Mouse (Mus musculus) hindbrain, embryonic 12.5 days (tissue): ENCODE measurements around the gene Tubgcp2. TPM values are rescaled to one million over a fixed set of nuclear protein-coding genes. Genes with fewer than 3 reads are reported as not detected.

Source experiments
- ATAC-seq: fragments of 200-750 bp; cut with Nextera tagmentation; 2 replicates; pipeline ENCODE4 v1.8.0; 2017; ENCODE audit warnings: moderate TSS enrichment; ENCODE audit not compliant: low FRiP score
- H3K27ac ChIP-seq: fragments of 300-500 bp; sonication (generic); 2 replicates; pipeline ENCODE4 v1.5.1; 2016; ENCODE audit warnings: mild to moderate bottlenecking
- H3K27me3 ChIP-seq: fragments of 300-500 bp; sonication (generic); 2 replicates; pipeline ENCODE4 v1.6.1; 2016; ENCODE audit warnings: mild to moderate bottlenecking
- H3K36me3 ChIP-seq: fragments of 300-500 bp; sonication (generic); 2 replicates; pipeline ENCODE4 v1.6.1; 2016; ENCODE audit warnings: mild to moderate bottlenecking
- H3K4me1 ChIP-seq: fragments of 300-500 bp; sonication (generic); 2 replicates; pipeline ENCODE4 v1.6.1; 2016
- H3K4me2 ChIP-seq: fragments of 300-500 bp; sonication (generic); replicated peaks from 2 replicates; pipeline ENCODE4 v1.6.1; 2016; ENCODE audit warnings: mild to moderate bottlenecking
- H3K4me3 ChIP-seq: fragments of 300-500 bp; sonication (generic); 2 replicates; pipeline ENCODE4 v1.5.1; 2016; ENCODE audit warnings: mild to moderate bottlenecking
- H3K9ac ChIP-seq: fragments of 300-500 bp; sonication (generic); 2 replicates; pipeline ENCODE4 v1.6.1; 2016; ENCODE audit warnings: mild to moderate bottlenecking, moderate library complexity
- H3K9me3 ChIP-seq: fragments of 300-500 bp; sonication (generic); replicated peaks from 2 replicates; pipeline ENCODE4 v1.6.1; 2016; ENCODE audit warnings: mild to moderate bottlenecking
- WGBS: fragments of 180-500 bp; shearing (Covaris S2); methylation state at CpG from one replicate; pipeline ENCODE4 v1.1.7; 2016; 5-methylcytosine and 5-hydroxymethylcytosine counted together
- polyA plus RNA-seq: library from polyadenylated mRNA; unstranded; fragments of >200 nt; fragmentation: Nextera tagmentation; extraction: Ambion mirVana; gene quantifications from 2 replicates; pipeline ENCODE4 v1.2.1, GENCODE M21; 2016

The Tubgcp2 gene
- polyA plus RNA-seq, 1 experiment from 2014 or later = 65.8 TPM

GRCm38 (mm10) chr7:140035456-140035855, 1.0 kb downstream of the Tubgcp2 start:
- no peaks in the 10 kb centered on the region for H3K27me3 ChIP-seq
- peak overlapping the region; percentile 84 for H3K4me2 ChIP-seq
- no peaks in the 10 kb centered on the region for H3K9me3 ChIP-seq
- H3K9ac ChIP-seq = peak overlapping the region; percentile 85
- peaks cover 35% of the 10 kb centered on the region for H3K36me3 ChIP-seq
- H3K4me1 ChIP-seq = peaks cover 18% of the 10 kb centered on the region
- no peak for ATAC-seq
- WGBS = 20% methylated on average over 7 of the region's 7 CpGs
- H3K27ac ChIP-seq = no peak overlapping the region
- peak overlapping the region; percentile 82 for H3K4me3 ChIP-seq

- WGBS = 95% methylated on average over 9 of the region's 9 CpGs
- Histone ChIP-seq H3K9ac (no peak overlapping the region), H3K9me3 (no peaks in the 10 kb centered on the region), H3K4me1 (peaks cover 18% of the 10 kb centered on the region), H3K4me2 (no peak overlapping the region), H3K4me3 (no peak overlapping the region), H3K27me3 (no peaks in the 10 kb centered on the region), H3K36me3 (peaks cover 49% of the 10 kb centered on the region), H3K27ac (no peak overlapping the region)
- no peak for ATAC-seq
Measured at GRCm38 (mm10) chr7:140033386-140033785, 3.1 kb downstream of the Tubgcp2 start.

DNA sequence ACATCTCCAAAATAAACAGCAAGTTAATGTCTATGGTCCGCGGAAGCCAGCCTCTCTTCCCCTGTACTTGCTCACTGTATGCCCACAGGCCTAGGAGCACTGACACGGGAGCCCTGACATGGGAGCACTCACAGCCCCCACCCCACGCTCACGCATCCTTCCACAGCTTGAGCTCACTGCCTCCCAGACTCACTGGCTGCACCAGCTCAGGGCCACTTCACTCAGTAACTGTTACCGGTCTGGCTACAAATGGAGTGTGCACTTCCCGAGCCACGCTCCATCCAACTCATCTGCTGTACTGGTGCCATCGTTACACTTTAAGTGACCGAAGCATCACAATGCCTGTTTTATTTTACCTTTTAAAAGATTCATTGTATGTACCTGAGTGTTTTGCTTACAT, 4.1 kb downstream of the Tubgcp2 start:
- no peak overlapping the region for H3K9ac ChIP-seq
- H3K4me1 ChIP-seq = peaks cover 17% of the 10 kb centered on the region
- 94% methylated on average over 10 of the region's 10 CpGs for WGBS
- H3K36me3 ChIP-seq = peaks cover 56% of the 10 kb centered on the region
- no peak overlapping the region for H3K4me3 ChIP-seq
- no peaks in the 10 kb centered on the region for H3K27me3 ChIP-seq
- H3K27ac ChIP-seq = no peak overlapping the region
- no peaks in the 10 kb centered on the region for H3K9me3 ChIP-seq
- ATAC-seq = no peak
- no peak overlapping the region for H3K4me2 ChIP-seq

DNA sequence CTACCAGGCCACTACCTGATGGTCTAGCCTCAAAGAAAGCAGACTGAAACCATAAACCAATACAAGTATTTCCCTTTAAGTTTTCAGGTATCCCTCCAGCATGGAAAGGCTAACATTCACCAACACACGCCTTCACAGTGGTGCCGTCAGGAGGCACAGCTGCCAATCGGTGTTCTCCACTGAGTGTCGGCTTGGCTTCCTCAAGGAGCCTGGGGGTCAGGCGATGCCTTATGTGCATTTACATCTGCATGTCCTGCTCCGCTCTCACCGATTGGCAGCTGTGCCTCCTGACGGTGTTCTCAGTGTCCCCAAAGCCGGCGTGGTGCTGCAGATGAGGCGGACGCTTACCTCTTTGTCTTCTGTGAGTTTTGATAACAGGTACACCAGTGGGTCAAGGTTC, 4.7 kb downstream of the Tubgcp2 start:
- no peak for ATAC-seq
- 94% methylated on average over 12 of the region's 12 CpGs for WGBS
- peaks cover 56% of the 10 kb centered on the region for H3K36me3 ChIP-seq

GRCm38 (mm10) chr7:140011336-140011735, 25.1 kb downstream of the Tubgcp2 start:
- peaks cover 28% of the 10 kb centered on the region for H3K36me3 ChIP-seq
- no peak for ATAC-seq
- WGBS = 97% methylated on average over 17 of the region's 17 CpGs
- no peaks in the 10 kb centered on the region for H3K9me3 ChIP-seq
- H3K27ac ChIP-seq = no peak overlapping the region
- no peak overlapping the region for H3K4me3 ChIP-seq
- no peaks in the 10 kb centered on the region for H3K4me1 ChIP-seq
- H3K4me2 ChIP-seq = no peak overlapping the region
- H3K9ac ChIP-seq = no peak overlapping the region
- no peaks in the 10 kb centered on the region for H3K27me3 ChIP-seq

More for the DNA sequence above, 4.7 kb downstream of the Tubgcp2 start:
- H3K4me3 ChIP-seq = no peak overlapping the region
- H3K9ac ChIP-seq = no peak overlapping the region
- H3K9me3 ChIP-seq = no peaks in the 10 kb centered on the region
- no peak overlapping the region for H3K4me2 ChIP-seq
- peaks cover 11% of the 10 kb centered on the region for H3K4me1 ChIP-seq
- H3K27ac ChIP-seq = no peak overlapping the region
- H3K27me3 ChIP-seq = no peaks in the 10 kb centered on the region

- Histone ChIP-seq H3K36me3 (peaks cover 53% of the 10 kb centered on the region), H3K9ac (no peak overlapping the region), H3K4me1 (no peaks in the 10 kb centered on the region), H3K4me2 (no peak overlapping the region), H3K27me3 (no peaks in the 10 kb centered on the region), H3K4me3 (no peak overlapping the region), H3K9me3 (no peaks in the 10 kb centered on the region), H3K27ac (no peak overlapping the region)
- ATAC-seq = no peak
- 98% methylated on average over 9 of the region's 9 CpGs for whole genome bisulfite sequencing
Measured at GRCm38 (mm10) chr7:140007781-140008180, 28.7 kb downstream of the Tubgcp2 start.

GRCm38 (mm10) chr7:140006861-140007611, 29.4 kb downstream of the Tubgcp2 start:
- ATAC-seq = no peak
- Histone ChIP-seq H3K9ac (no peak overlapping the region), H3K27ac (no peak overlapping the region), H3K9me3 (no peaks in the 10 kb centered on the region), H3K36me3 (peaks cover 59% of the 10 kb centered on the region), H3K4me2 (no peak overlapping the region), H3K27me3 (no peaks in the 10 kb centered on the region), H3K4me3 (no peak overlapping the region), H3K4me1 (no peaks in the 10 kb centered on the region)
- WGBS = 94% methylated on average over 9 of the region's 9 CpGs

GRCm38 (mm10) chr7:140004666-140005065, 31.8 kb downstream of the Tubgcp2 start:
- no peaks in the 10 kb centered on the region for H3K9me3 ChIP-seq
- H3K9ac ChIP-seq = no peak overlapping the region
- no peak overlapping the region for H3K27ac ChIP-seq
- H3K4me2 ChIP-seq = no peak overlapping the region
- ATAC-seq = no peak
- peaks cover 76% of the 10 kb centered on the region for H3K36me3 ChIP-seq
- no peaks in the 10 kb centered on the region for H3K4me1 ChIP-seq
- no peak overlapping the region for H3K4me3 ChIP-seq
- H3K27me3 ChIP-seq = no peaks in the 10 kb centered on the region
- WGBS = 92% methylated on average over 8 of the region's 8 CpGs

GRCm38 (mm10) chr7:140001086-140001740, 35.3 kb downstream of the Tubgcp2 start:
- Histone ChIP-seq H3K27ac (no peak overlapping the region), H3K9ac (no peak overlapping the region), H3K36me3 (peaks cover 93% of the 10 kb centered on the region), H3K9me3 (no peaks in the 10 kb centered on the region), H3K4me2 (no peak overlapping the region), H3K4me3 (no peak overlapping the region), H3K4me1 (no peaks in the 10 kb centered on the region), H3K27me3 (no peaks in the 10 kb centered on the region)
- WGBS = 57% methylated on average over 12 of the region's 12 CpGs
- no peak for ATAC-seq

DNA sequence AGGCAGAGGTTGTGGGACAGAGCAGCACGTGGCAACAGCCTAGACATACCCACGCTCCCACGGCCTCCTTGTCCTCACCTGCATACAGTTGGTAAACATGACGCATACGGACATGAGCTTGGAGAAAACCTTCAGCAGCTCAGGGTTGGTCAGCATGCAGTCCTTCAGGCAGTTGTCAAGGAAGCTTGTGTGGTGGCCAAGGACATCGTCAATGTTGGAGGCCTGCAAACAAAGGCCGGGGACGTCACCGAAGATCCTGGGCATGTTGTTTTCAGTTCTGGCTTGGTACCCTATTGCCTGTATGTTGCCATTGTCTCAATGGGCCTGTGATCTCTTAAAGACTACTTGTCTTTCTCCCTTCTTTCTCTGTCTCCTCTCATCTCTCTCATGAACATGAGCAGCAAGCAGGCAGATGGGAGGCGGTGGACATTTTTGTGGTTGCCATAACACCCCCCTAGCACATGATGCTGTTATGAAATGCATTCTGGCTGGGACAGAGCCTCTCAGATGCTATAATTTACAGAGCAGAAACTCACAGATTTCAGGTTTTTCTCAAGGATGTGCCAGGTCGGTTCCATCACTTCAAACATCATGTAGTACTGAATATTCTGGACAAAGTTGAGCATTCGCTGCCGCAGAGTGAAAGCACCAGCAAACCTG, 37.6 kb downstream of the Tubgcp2 start:
- WGBS = 97% methylated on average over 13 of the region's 13 CpGs
- Histone ChIP-seq H3K4me1 (no peaks in the 10 kb centered on the region), H3K27me3 (no peaks in the 10 kb centered on the region), H3K4me3 (no peak overlapping the region), H3K9ac (no peak overlapping the region), H3K36me3 (peaks cover 83% of the 10 kb centered on the region), H3K9me3 (no peaks in the 10 kb centered on the region), H3K4me2 (no peak overlapping the region), H3K27ac (no peak overlapping the region)
- no peak for ATAC-seq

DNA sequence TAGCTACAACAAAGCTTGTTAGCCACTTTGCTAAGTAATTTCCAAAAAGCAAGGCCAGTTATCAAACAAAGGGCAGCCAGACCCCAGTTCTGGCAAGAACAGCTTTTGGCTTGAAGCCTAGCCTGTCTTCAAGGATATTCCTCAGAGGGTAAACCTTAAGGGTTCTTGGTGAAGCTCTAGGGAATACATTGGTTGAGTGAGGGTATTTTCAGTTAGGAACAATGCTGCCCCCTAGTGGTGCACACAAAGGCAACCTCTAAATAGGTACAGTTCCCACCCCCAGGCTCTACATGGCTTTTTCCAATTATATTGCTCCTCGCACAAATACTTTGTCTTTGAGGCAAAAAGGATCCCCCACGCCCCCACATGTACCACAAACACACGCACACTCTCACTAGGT, 41.8 kb downstream of the Tubgcp2 start:
- Histone ChIP-seq H3K36me3 (peaks cover 47% of the 10 kb centered on the region), H3K27me3 (no peaks in the 10 kb centered on the region), H3K4me1 (no peaks in the 10 kb centered on the region), H3K9me3 (no peaks in the 10 kb centered on the region), H3K4me3 (no peak overlapping the region), H3K4me2 (no peak overlapping the region), H3K9ac (no peak overlapping the region), H3K27ac (no peak overlapping the region)
- no peak for ATAC-seq
- 43% methylated on average over 3 of the region's 3 CpGs for WGBS

GRCm38 (mm10) chr7:139994202-139994601, 42.3 kb downstream of the Tubgcp2 start:
- WGBS = 81% methylated on average over 4 of the region's 4 CpGs
- no peak for ATAC-seq

More at GRCm38 (mm10) chr7:139994202-139994601, 42.3 kb downstream of the Tubgcp2 start:
- peaks cover 42% of the 10 kb centered on the region for H3K36me3 ChIP-seq
- H3K9me3 ChIP-seq = no peaks in the 10 kb centered on the region
- H3K27me3 ChIP-seq = no peaks in the 10 kb centered on the region
- no peaks in the 10 kb centered on the region for H3K4me1 ChIP-seq
- H3K4me2 ChIP-seq = no peak overlapping the region
- no peak overlapping the region for H3K4me3 ChIP-seq
- no peak overlapping the region for H3K27ac ChIP-seq
- H3K9ac ChIP-seq = no peak overlapping the region
